Mouse (Mus musculus) hindbrain, embryonic 11.5 days (tissue): ENCODE measurements around the gene Krt83. TPM values are rescaled to one million over a fixed set of nuclear protein-coding genes. Genes with fewer than 3 reads are reported as not detected.

ENCODE experiments used
- ATAC-seq: fragments of 200-750 bp; cut with Nextera tagmentation; 2 replicates; pipeline ENCODE4 v1.8.0; 2017; ENCODE audit warnings: mild to moderate bottlenecking, moderate TSS enrichment, moderate library complexity; ENCODE audit not compliant: low FRiP score
- DNase-seq: peaks from one replicate; pipeline ENCODE4 v3.0.0-alpha.2; 2015; ENCODE audit warnings: low spot score
- H3K27ac ChIP-seq: fragments of 300-500 bp; sonication (generic); 2 replicates; pipeline ENCODE4 v1.5.1; 2014; ENCODE audit warnings: mild to moderate bottlenecking, low read depth, low read length
- H3K27me3 ChIP-seq: fragments of 300-500 bp; sonication (generic); 2 replicates; pipeline ENCODE4 v1.6.1; 2014; ENCODE audit warnings: mild to moderate bottlenecking, low read length, moderate library complexity, mixed read lengths; ENCODE audit not compliant: control insufficient read depth, insufficient read depth
- H3K36me3 ChIP-seq: fragments of 300-500 bp; sonication (generic); 2 replicates; pipeline ENCODE4 v1.6.1; 2014; ENCODE audit warnings: mild to moderate bottlenecking, low read length, moderate library complexity, mixed read lengths; ENCODE audit not compliant: control insufficient read depth, insufficient read depth
- H3K4me1 ChIP-seq: fragments of 300-500 bp; sonication (generic); replicated peaks from 2 replicates; pipeline ENCODE4 v1.6.1; 2014; ENCODE audit warnings: low read length, mixed read lengths; ENCODE audit not compliant: control insufficient read depth, insufficient read depth
- H3K4me2 ChIP-seq: fragments of 300-500 bp; sonication (generic); replicated peaks from 2 replicates; pipeline ENCODE4 v1.6.1; 2014; ENCODE audit warnings: mild to moderate bottlenecking, low read depth, low read length
- H3K4me3 ChIP-seq: fragments of 300-500 bp; sonication (generic); 2 replicates; pipeline ENCODE4 v1.5.1; 2014; ENCODE audit warnings: low read depth, low read length
- H3K9ac ChIP-seq: fragments of 300-500 bp; sonication (generic); 2 replicates; pipeline ENCODE4 v1.6.1; 2014; ENCODE audit warnings: low read depth, low read length
- H3K9me3 ChIP-seq: fragments of 300-500 bp; sonication (generic); 2 replicates; pipeline ENCODE4 v1.6.1; 2016; ENCODE audit warnings: low read length; ENCODE audit not compliant: control insufficient read depth
- WGBS: fragments of 180-500 bp; shearing (Covaris S2); extraction: QIAGEN DNeasy Blood & Tissue Kit; methylation state at CpG from one replicate; pipeline ENCODE4 v1.1.7; 2014; 5-methylcytosine and 5-hydroxymethylcytosine counted together
- polyA plus RNA-seq: library from polyadenylated mRNA; unstranded; fragments of >200 nt; fragmentation: Nextera tagmentation; extraction: Ambion mirVana; gene quantifications from 2 replicates; pipeline ENCODE4 v1.2.1, GENCODE M21; 2014

Gene Krt83
- polyA plus RNA-seq, 1 experiment from 2014 or later: not detected

DNA sequence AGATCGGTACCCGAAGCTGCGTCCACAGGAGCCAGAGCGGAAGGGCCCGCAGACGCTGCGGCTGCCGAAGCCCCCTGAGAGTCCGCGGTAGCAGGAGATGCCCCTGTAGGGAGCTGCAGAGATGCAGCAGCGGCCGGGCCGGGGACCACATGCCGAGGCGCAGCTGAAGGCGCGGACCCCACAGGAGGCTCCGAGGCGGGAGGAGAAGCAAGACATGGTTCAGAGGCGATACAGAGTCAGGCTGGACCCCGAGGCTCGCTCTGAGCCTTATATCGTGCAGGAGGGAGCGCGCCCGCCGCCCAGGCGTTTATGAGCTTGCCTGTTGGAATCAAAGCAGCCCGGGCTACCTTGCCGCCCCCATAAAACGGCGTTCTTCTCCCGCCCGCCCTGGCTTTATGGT, 52.8 kb downstream of the Krt83 start, which contains the start of gene Krt87:
Krt87 (minus strand) TSS at position 250 of the 400 bp plus-strand sequence.
- peaks cover 19% of the 10 kb centered on the region for H3K27me3 ChIP-seq
- H3K4me3 ChIP-seq: peak within 1 kb of the TSS; percentile 27
- ATAC-seq (no peak), DNase-seq (peak; percentile 41)
- no peak within 1 kb of the TSS for H3K27ac ChIP-seq
- H3K9ac ChIP-seq: peak within 1 kb of the TSS; percentile 44
- H3K4me2 ChIP-seq: peak within 1 kb of the TSS; percentile 58
- 3% methylated on average over 34 of the region's 34 CpGs for WGBS
- H3K36me3 ChIP-seq: no peaks in the 10 kb centered on the region
- no peaks in the 10 kb centered on the region for H3K9me3 ChIP-seq
- H3K4me1 ChIP-seq: 0 out of 2 replicates have a peak, but pooled peaks cover 4% of the 10 kb centered on the region

DNA sequence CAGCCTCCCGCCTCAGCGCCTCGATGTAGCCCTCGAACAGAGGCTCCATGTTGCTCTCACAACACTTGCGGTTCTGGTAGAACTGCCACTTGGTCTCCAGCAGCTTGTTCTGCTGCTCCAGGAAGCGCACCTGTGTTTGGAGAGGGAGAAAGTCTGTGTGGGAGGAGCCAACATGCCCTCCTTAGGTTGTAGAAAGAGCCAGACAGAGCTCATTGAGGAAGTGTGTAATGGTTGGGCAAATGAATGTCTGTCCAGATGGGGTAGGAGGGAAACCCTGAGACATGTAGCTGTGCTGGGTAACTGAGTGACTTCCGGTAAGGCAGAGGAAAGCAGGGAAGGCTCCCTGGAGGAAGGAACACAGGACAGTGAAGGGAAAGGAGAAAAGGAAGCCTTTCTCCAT, 54.7 kb downstream of the Krt83 start:
- Histone ChIP-seq H3K27ac (no peak overlapping the region), H3K36me3 (no peaks in the 10 kb centered on the region), H3K27me3 (peaks cover 19% of the 10 kb centered on the region), H3K4me1 (0 out of 2 replicates have a peak, but pooled peaks cover 4% of the 10 kb centered on the region), H3K9ac (no peak overlapping the region), H3K9me3 (no peaks in the 10 kb centered on the region), H3K4me3 (no peak overlapping the region), H3K4me2 (no peak overlapping the region)
- no peak for ATAC-seq
- no peak for DNase-seq
- WGBS: 88% methylated on average over 7 of the region's 7 CpGs

Other genes with a start within 250 kb of the Krt83 start
- gene Nr4a1, start 237.2 kb downstream of the Krt83 start, polyA plus RNA-seq: 2.2 and 2.9 TPM in 2 replicates
- gene Atg101, start 207.2 kb downstream of the Krt83 start, polyA plus RNA-seq: 66.5 and 69.6 TPM in 2 replicates
- 0.17 and 0.25 TPM in 2 replicates for gene 6030408B16Rik, start 198.3 kb downstream of the Krt83 start, polyA plus RNA-seq
- 0.09 TPM in 1 of 2 replicates, not detected in the other for gene Krt80, start 121.3 kb downstream of the Krt83 start, polyA plus RNA-seq
- 9.0 and 12.0 TPM in 2 replicates for gene Krt7, start 80.5 kb downstream of the Krt83 start, polyA plus RNA-seq
- 0.08 TPM in 1 of 2 replicates, not detected in the other for gene Krt87, start 52.7 kb downstream of the Krt83 start, polyA plus RNA-seq
- gene Krt88, start 43.8 kb downstream of the Krt83 start, polyA plus RNA-seq: not detected in 2 replicates
- not detected in 2 replicates for gene Krt81, start 27.8 kb downstream of the Krt83 start, polyA plus RNA-seq
- gene Krt86, start 18.0 kb downstream of the Krt83 start, polyA plus RNA-seq: not detected in 2 replicates
- gene Gm49425, start 25.7 kb upstream of the Krt83 start, polyA plus RNA-seq: not detected in 2 replicates
- not detected in 2 replicates for gene Krt84, start 41.3 kb upstream of the Krt83 start, polyA plus RNA-seq
- gene Krt82, start 59.2 kb upstream of the Krt83 start, polyA plus RNA-seq: not detected in 2 replicates
- gene Krt90, start 71.4 kb upstream of the Krt83 start, polyA plus RNA-seq: 0.07 and 0.42 TPM in 2 replicates
- gene Krt75, start 82.4 kb upstream of the Krt83 start, polyA plus RNA-seq: 0.04 and 0.05 TPM in 2 replicates
- not detected in 2 replicates for gene Gm5414, start 136.7 kb upstream of the Krt83 start, polyA plus RNA-seq
- gene Gm5478, start 155.9 kb upstream of the Krt83 start, polyA plus RNA-seq: not detected in 2 replicates
- not detected in 2 replicates for gene Krt6b, start 188.8 kb upstream of the Krt83 start, polyA plus RNA-seq
- not detected in 2 replicates for gene Krt6a, start 202.8 kb upstream of the Krt83 start, polyA plus RNA-seq
- 1.8 and 1.9 TPM in 2 replicates for gene Krt5, start 221.4 kb upstream of the Krt83 start, polyA plus RNA-seq